Mouse (Mus musculus) bone marrow, adult 2 months (tissue): ENCODE data around the gene Zfp952.

Source experiments
- CTCF ChIP-seq: fragments of 200-500 bp; IDR thresholded peaks from 2 replicates; pipeline ENCODE4 v1.5.1; 2011; ENCODE audit warnings: low read length, control low read depth; ENCODE audit not compliant: control insufficient read depth, insufficient read depth
- POLR2A ChIP-seq: fragments of 200-500 bp; IDR thresholded peaks from 2 replicates; pipeline ENCODE4 v1.6.1; 2011; ENCODE audit warnings: low read depth, mild to moderate bottlenecking, control low read depth, low read length, borderline replicate concordance; ENCODE audit not compliant: control insufficient read depth

- TF ChIP-seq CTCF (no peak), POLR2A (no peak)
Observed at GRCm38 (mm10) chr17:33032376-33032775, 39.4 kb downstream of the Zfp952 start.
